Mouse (Mus musculus) cortical plate, adult 2 months (tissue): ENCODE data around the gene Reep6. TPM values are rescaled to one million over a fixed set of nuclear protein-coding genes. Genes with fewer than 3 reads are reported as not detected.
"Not testable (repeated sequence)": the region's sequence is repeated elsewhere in the genome, so short reads cannot be mapped to it uniquely, and the experiment has no call there.

ENCODE experiments used
- H3K27ac ChIP-seq: fragments of 200-500 bp; 2 replicates; pipeline ENCODE4 v1.5.1; 2012; ENCODE audit warnings: low read length, control low read depth, inconsistent platforms; ENCODE audit not compliant: insufficient read depth
- H3K4me1 ChIP-seq: fragments of 200-500 bp; 2 replicates; pipeline ENCODE4 v1.6.1; 2011; ENCODE audit warnings: low read length; ENCODE audit not compliant: control insufficient read depth, insufficient read depth
- H3K4me3 ChIP-seq: fragments of 200-500 bp; 2 replicates; pipeline ENCODE4 v1.5.1; 2011; ENCODE audit warnings: mild to moderate bottlenecking, low read length, control low read depth; ENCODE audit not compliant: insufficient read depth
- CTCF ChIP-seq: fragments of 200-500 bp; IDR thresholded peaks from 2 replicates; pipeline ENCODE4 v1.5.1; 2011; ENCODE audit warnings: mild to moderate bottlenecking, control low read depth, low read length; ENCODE audit not compliant: insufficient read depth; ENCODE audit errors: extremely low read depth
- POLR2A ChIP-seq: fragments of 200-500 bp; IDR thresholded peaks from 2 replicates; pipeline ENCODE4 v1.6.1; 2011; ENCODE audit warnings: mild to moderate bottlenecking, low read length, control low read depth; ENCODE audit not compliant: insufficient read depth; ENCODE audit errors: extremely low read depth
- polyA plus RNA-seq: library from polyadenylated mRNA; depleted of rRNA; stranded (reverse); fragments of >200 nt; gene quantifications from 2 replicates; pipeline ENCODE4 v1.2.3, GENCODE M21; 2012

Gene Reep6
- polyA plus RNA-seq, 1 experiment, result 6.3 TPM

- no peak overlapping the region for H3K27ac ChIP-seq
- no peak for TF ChIP-seq POLR2A
- TF ChIP-seq CTCF, result peak; percentile 90
- no peak overlapping the region for H3K4me3 ChIP-seq
- peaks cover 2% of the 10 kb centered on the region; the same call in 1 of the 2 replicates for H3K4me1 ChIP-seq
Measured at GRCm38 (mm10) chr10:80339941-80340750, 10.4 kb downstream of the Reep6 start.

GRCm38 (mm10) chr10:80341026-80341425 lies 11.3 kb downstream of the Reep6 start:
- Histone ChIP-seq H3K27ac (no peak overlapping the region), H3K4me1 (peaks cover 2% of the 10 kb centered on the region; the same call in 1 of the 2 replicates), H3K4me3 (no peak overlapping the region)
- no peak for TF ChIP-seq CTCF
- no peak for TF ChIP-seq POLR2A

GRCm38 (mm10) chr10:80341491-80342304 lies 11.9 kb downstream of the Reep6 start:
- no peak overlapping the region for H3K4me3 ChIP-seq
- no peak for TF ChIP-seq CTCF
- no peak for TF ChIP-seq POLR2A
- H3K4me1 ChIP-seq, result peaks cover 2% of the 10 kb centered on the region; the same call in 1 of the 2 replicates
- no peak overlapping the region for H3K27ac ChIP-seq

- no peak overlapping the region for H3K27ac ChIP-seq
- H3K4me3 ChIP-seq, result no peak overlapping the region
- peaks cover 2% of the 10 kb centered on the region; the same call in 1 of the 2 replicates for H3K4me1 ChIP-seq
- TF ChIP-seq POLR2A, result no peak
Measured at GRCm38 (mm10) chr10:80342305-80342748, 12.6 kb downstream of the Reep6 start.

- no peak for TF ChIP-seq CTCF
- TF ChIP-seq POLR2A, result no peak
- no peak overlapping the region for H3K27ac ChIP-seq
- H3K4me3 ChIP-seq, result no peak overlapping the region
- peaks cover 2% of the 10 kb centered on the region; the same call in 1 of the 2 replicates for H3K4me1 ChIP-seq
Measured at GRCm38 (mm10) chr10:80342749-80343424, 13.1 kb downstream of the Reep6 start.

GRCm38 (mm10) chr10:80343425-80343895 lies 13.7 kb downstream of the Reep6 start:
- TF ChIP-seq CTCF, result no peak
- H3K4me1 ChIP-seq, result peaks cover 2% of the 10 kb centered on the region; the same call in 1 of the 2 replicates
- H3K4me3 ChIP-seq, result no peak overlapping the region
- H3K27ac ChIP-seq, result no peak overlapping the region

- Histone ChIP-seq H3K4me3 (no peak overlapping the region), H3K4me1 (peaks cover 2% of the 10 kb centered on the region; the same call in 1 of the 2 replicates), H3K27ac (no peak overlapping the region; the same call in 1 of the 2 replicates)
- TF ChIP-seq CTCF (no peak), POLR2A (no peak)
Measured at GRCm38 (mm10) chr10:80344131-80344661, 14.4 kb downstream of the Reep6 start.

- Histone ChIP-seq H3K4me1 (peaks cover 2% of the 10 kb centered on the region; the same call in 1 of the 2 replicates), H3K27ac (no peak overlapping the region), H3K4me3 (no peak overlapping the region)
- no peak for TF ChIP-seq POLR2A
- TF ChIP-seq CTCF, result no peak
Measured at GRCm38 (mm10) chr10:80345122-80345521, 15.4 kb downstream of the Reep6 start.

GRCm38 (mm10) chr10:80345929-80346328 lies 16.2 kb downstream of the Reep6 start:
- H3K4me3 ChIP-seq, H3K4me1 ChIP-seq, H3K27ac ChIP-seq: not testable (repeated sequence)
